Mouse (Mus musculus) heart, postnatal 10 days (tissue): ENCODE measurements around the gene Pde4d. TPM values are rescaled to one million over a fixed set of nuclear protein-coding genes. Genes with fewer than 3 reads are reported as not detected.

Experiments
- DNase-seq, 2 experiments: peaks; one replicate each; pipeline ENCODE4 v3.0.0; 2021
- intact Hi-C: fragments of 180-260 bp; cut with DNase I; formaldehyde crosslinking; loops from one replicate; pipeline ENCODE4 v1.15.1; 2025
- total RNA-seq, 2 experiments: library from RNA; stranded (reverse); gene quantifications; 2 replicates each; pipeline ENCODE4 v1.2.3; 2021

The Pde4d gene
- total RNA-seq, 2 experiments from 2014 or later: 42.0 to 50.9 TPM

DNA sequence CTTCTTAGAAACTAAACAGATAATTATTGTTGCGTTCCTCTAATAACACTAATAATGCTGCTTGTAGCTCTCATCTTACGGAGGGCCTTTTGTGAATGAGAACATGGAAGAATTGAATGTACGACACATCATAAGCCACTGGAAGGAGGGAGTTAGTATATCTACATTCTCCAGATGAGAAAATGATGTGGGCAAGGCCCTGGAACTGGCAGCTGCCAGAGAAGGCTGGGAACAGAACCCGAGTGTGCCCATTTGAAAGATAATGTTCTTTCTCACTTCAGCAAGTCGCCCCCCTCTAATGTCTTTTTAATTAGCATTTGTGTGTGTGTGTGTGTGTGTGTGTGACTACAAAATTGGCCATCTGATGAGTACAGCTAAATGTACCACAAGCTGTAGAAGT lies 1240.8 kb downstream of the Pde4d start:
- DNase-seq: no peak
- intact Hi-C loops: no loop called here

DNA sequence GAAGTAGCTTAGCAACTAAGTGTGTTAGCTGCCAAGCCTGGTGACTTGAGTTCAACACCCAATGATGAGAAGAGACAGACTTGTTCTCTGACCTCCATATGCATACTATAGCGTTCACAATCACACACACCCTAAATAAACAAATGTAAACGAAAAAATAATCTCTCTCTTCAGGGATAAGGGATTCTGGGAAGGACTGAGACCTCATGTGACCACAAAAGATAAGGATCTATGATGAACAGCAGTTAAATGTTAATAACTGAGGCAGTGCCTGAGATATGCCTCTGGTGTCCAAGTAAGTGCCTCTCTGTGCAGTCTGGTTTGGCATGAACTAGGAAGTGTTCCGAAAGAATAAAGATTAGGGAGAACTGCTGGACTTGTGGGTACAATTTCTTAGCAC lies 1243.1 kb downstream of the Pde4d start:
- DNase-seq: no peak
- intact Hi-C loops: no loop called here

DNA sequence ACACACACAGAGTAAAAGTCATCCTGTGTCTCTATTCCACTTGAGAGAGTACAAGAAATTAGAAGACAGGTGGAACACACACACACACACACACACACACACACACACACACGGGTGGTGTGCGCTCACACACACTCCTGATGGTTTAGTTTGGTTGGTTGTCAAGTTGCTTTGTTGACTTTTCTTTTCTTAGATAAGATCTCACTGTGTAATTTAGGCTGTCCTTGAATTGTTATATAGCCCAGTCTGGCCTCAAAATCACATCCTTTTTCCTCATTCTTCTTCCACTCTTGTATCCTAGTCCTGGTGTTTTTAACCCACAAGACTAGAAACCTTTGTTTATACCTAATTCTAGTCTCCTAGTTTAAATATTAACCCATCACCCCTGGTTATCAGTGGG lies 1244.0 kb downstream of the Pde4d start:
- intact Hi-C loops: no loop called here
- DNase-seq: no peak

DNA sequence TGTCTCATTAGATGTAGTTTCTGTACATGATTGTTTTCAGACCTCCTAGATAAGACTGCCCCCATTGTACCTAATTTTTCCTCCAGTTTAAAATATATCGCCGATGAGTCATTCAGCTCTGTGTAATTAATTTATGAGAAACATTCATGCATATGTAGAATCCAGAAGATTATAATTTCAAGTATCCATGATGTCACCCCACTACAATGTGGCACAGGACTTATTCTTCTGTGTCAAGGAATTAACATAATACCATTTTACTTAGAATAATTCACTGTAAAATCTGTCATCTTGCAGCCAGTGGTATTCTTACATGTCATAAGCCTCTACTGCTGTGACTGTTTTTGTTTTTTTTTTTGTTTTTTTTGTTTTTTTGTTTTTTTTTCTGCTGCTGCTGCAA lies 1244.5 kb downstream of the Pde4d start:
- no peak for DNase-seq
- intact Hi-C loops: no loop called here

DNA sequence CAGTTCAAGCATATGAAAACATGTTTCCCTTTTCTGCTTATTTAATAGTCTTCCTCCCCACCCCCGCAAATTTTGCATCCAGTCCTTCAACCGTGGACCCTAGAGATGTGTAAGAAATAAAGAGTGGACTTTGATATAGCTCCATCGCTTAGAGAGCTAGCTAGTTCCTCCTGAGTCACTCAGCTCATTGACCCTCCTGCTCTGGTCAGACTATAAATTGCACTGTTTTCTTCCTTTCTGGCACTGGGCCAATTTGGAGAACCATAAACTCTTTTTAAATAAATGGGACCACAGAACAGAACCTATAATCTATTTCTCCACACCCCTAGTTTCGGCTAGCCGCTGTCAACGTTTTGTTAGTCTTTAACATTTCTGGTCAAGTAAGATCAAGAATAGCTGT lies 1245.3 kb downstream of the Pde4d start:
- intact Hi-C loops: no loop called here
- no peak for DNase-seq

DNA sequence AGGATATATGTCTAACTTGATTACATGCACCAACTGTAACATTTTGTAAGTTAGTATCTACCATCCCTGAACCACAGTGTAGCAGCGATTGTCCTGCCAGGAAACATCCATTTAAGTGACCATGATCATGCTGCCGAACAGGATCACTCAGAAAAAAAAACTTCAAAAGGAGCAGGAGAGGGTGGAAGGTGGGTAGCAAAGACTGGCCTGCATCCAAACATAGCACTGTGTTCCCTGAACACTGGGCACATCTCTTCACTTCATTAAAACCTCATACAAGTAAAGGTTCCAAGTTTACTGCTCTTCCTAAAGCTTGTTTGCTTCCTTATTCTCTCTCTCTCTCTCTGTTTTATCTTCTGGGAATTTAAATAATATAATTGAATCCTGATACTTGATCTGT lies 1256.4 kb downstream of the Pde4d start:
- no peak for DNase-seq
- intact Hi-C loops: no loop called here

DNA sequence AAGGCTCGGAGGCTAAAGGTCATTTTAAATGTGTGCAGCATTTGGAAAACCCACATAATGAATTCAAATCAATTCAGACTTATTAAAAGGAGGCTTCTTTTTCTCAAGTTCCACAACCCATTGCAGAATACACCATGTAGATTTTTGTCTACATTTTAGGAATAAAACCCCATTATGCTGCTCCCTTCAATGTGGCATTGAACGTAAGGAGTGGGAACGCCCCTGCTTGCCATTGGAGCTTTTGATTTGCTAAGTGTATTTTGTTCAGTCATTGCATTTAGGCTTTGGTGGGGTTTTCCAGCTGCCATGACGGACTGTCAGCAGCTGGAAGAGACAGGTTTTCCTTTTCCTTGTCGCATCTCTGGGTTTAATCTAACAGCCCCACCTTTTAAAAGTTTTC lies 1256.8 kb downstream of the Pde4d start:
- no peak for DNase-seq
- intact Hi-C loops: no loop called here

DNA sequence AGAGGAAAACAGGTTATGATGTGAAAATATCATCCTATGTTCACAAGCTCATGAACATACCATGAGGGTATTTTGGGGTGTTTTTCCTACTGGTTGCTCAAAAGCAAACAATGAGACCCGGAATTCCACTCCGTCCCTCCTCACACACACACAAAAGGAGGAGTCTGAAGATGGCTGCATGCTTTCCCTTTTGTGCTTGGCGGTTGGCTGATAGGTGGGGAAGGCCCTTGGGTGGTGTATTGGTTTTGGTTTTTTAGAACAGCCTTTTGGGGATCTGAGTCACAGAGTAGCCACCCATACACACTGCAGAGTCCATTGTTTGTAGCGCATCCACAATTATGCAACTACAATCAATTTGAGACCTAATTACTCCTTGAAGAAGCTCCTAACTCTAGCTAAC lies 1257.4 kb downstream of the Pde4d start:
- intact Hi-C loops: no loop called here
- no peak for DNase-seq

DNA sequence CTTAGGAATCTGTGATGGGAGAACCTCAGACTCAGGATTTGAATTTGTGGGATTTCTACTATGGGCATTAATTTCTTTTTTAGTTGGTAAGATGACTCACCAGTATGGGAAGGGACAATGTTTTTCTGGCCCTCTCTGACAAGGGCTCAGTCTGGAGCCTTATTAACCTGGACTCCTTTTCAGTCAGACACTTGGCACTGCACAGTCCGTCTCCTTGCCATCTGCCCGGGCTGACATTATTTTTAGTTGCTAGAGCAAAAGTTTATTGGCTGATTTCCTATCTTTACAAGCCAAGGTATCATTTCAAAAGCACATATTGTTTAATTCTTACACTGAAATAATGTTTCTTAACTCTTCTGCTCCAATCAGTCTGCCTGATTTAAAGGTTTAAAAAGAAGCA lies 1258.6 kb downstream of the Pde4d start:
- DNase-seq: no peak
- intact Hi-C loops: no loop called here

DNA sequence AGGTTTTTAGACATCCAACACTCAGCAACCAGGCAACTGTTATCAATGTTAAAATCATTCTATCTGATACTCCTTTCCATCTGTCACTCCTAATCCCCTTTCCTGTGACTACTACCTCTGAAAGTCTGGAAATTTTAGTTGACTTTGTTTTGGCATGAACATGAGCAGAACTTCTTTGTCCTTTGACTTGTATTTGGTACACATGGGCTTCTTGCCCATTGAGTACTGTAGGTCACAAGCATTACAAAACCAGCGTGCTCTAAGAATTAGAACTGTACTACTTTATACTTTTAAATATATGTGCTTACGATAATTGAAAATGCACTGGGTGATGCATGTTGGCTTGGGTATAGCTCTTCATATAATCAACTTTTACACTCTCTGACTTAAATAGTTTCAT lies 1264.8 kb downstream of the Pde4d start:
- intact Hi-C loops: no loop called here
- no peak for DNase-seq

DNA sequence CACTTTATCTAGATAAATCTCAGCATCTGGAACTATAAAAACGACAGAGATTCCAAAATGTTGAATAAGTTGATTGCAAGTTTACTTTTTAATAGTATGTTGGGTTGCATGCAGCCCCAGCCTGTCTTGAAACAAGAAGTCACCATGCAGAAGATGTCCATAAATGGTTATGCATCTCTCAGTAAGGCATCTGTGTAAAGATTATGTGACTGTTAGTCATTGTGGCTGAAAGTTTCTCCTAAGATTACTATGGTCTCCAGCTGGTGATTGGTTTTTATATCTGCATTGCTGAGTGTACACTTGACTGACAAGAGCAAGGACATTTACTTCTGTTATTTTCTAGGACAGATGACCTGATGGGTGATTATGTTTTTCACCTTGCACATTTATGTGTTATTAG lies 1265.6 kb downstream of the Pde4d start:
- intact Hi-C loops: no loop called here

DNA sequence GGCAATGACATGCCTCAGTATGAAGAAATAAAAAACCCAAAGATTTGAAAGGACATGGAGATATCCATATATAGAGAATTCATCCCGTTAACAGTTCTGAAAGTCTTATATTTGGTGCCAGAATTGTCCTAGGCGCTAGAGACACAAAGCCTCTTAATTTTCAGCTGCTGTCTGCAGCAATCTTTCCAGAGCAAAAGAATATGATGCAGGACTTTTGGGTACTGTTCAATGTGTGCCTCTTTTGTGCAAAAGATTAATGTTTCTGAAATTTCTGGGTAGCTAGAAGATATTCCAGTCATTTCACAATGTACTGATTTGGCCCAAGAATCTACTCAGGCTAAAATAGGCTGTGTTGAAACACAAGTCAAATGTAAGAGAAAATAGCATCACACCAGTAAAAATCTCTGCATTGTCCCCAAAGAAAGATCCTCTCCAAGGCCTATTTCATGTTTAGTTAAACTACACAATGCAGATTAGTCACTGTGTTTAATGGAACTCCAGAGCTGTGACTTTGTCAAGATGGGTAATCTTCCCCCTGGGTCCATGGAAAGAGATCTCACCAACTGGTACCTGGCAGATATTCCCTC lies 1270.5 kb downstream of the Pde4d start:
- no peak for DNase-seq
- intact Hi-C loops: no loop called here

More for the DNA sequence above, 1265.6 kb downstream of the Pde4d start:
- DNase-seq: no peak

DNA sequence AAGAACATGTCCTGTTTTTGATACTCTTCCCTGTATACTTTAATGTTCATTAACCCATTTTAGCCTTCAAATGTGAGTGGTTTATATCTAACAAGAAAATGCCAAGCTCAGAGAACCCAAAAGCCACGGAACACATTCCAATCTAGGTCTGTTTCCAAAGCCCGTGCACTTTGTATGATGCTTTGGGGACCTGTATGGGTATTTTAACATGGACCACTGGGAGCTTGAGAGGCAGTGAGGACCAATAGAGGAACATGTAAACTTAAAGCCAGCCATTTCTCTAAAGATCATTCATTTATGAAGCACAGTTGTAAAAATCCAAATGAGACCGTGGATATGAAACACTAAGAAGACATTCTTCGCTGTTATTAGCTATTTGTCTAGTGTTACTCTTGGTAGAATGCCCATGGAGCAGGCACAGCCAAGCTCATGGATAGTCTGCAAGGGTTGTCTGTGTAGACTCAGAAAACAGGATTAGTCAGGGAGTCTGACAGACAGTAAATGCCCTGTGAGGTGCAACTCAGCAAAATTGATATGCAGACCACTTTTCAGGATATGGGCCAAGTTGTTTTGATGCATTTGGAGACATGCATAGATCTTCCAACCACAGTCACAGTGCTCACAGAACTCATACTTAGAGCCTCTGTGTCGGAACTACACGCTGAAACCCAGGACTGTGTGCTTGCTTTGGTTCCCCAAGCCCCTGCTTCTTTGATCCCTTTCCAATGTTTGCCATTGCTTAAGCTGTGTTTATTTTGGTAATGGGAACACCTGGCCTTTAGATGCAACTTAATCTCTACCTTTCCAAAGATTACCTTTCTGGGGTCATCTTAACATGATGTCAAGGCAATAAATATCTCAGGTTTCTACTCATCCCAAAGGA lies 1272.7 kb downstream of the Pde4d start:
- peak in 1 of 2 experiments; percentile 6 for DNase-seq
- intact Hi-C loops: no loop called here

DNA sequence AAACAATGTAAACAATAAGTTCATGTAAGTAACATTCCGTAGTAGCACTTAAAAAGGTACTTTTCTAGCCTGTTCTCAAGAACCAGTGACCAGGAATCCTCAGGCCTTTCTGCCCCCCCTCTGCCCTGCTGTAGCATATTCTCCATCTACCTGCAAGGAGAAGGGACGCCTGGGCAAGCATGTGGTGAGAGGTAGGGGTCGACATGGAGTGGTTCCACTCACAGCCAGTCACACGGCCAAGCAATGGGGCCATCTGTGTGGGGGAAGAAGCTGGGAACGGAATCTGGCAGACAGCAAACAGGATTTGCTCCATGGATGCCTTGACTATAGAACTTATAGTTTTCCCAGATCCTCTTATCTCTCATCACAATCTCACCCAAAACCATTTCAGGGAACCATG lies 1277.6 kb downstream of the Pde4d start:
- DNase-seq: no peak
- intact Hi-C loops: no loop called here

DNA sequence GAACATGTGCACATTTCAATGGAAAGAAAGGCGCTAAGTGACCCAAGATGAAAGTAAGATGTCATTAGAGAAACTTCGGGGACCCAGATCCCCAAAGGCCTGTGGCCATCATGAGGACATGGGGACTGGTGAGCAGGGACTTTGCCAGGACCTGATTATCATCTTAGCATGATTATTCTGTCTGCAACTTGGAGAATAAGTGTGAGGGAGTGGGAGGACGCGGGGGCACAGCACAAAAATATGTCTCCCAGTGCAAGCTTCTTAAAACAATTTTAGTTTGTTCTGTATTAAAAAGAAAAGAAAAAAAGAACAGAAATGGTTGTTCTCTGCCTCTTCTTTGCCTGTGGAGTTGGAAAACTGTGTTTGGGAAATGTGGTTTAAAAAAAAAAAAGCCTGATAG lies 1279.9 kb downstream of the Pde4d start:
- intact Hi-C loops: loop anchor here (10.0 kb wide), 2 partner anchors 385 to 495 kb away; no protein-coding TSS in a partner anchor
- DNase-seq: no peak

DNA sequence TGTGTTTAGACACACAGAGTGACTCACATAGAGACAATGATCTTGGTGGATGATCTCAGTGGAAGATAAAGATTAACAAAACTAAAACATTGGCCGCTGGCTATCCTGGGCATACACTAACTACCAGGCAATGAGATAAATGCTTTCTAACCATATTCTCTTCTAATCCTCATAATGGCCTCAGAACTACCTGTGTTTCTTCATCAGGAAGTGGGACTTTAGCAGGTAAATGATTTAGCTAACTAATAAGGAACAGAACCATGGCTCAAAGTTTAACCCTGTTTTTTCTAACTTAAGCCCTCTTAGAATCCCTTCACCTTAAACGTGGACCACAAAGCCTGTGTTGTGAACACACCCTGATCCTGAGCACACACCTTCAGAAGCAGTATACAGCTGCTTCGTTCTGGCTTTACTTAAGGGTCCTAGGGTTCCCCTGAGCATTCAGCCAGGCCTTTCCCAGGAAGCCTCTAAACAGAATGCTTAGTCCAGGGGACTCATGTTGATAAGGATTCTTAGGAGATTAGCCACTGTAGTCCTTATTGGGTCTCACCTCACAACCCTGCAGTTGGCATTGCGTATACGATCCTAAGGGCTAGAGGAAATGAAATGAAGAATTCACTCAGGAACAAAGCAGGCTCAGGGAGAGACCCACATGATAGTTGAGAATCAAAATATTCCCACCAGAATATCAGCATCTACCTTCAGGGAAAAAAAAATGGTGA lies 1283.1 kb downstream of the Pde4d start:
- no peak for DNase-seq
- intact Hi-C loops: loop anchor here (10.0 kb wide), 2 partner anchors 388 to 498 kb away; no protein-coding TSS in a partner anchor

DNA sequence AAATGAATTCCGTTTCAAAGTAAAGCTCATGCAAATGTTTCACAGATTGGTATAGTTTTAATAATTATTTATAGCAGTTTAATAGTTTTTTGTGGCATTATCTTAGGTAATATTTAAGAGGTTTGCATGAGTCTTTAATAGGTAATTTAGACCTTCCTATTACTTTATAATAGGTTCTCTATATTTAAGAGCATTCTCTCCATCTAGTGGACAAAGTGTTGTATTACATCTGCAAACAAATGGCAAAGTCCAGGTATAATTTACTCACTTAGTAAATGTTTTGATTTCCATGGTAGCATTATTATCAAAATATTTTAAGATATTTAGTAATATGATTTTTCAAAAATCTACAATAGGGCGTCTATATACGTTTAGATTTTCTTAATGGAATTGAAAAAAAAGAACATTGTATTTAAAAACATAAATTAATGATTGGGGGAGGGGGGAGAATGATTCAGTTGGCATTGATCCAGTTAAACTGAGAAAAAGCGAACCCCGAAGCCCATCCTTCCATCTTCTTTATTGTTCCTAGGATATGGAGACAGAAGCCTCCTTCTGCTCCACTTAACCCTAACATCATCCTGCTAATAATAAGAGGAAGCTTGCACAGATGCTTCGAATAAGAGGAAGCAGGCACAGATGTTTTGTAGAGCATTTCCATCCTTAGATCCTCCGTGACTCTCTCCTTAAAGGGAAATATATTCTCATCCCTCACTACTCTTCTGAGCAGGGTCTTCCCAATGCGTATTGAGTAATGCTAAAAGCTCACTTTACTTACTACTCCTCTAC lies 1286.7 kb downstream of the Pde4d start:
- intact Hi-C loops: loop anchor here (1.0 to 10.0 kb wide), 4 partner anchors 120 to 502 kb away; no protein-coding TSS in a partner anchor
- DNase-seq: no peak

DNA sequence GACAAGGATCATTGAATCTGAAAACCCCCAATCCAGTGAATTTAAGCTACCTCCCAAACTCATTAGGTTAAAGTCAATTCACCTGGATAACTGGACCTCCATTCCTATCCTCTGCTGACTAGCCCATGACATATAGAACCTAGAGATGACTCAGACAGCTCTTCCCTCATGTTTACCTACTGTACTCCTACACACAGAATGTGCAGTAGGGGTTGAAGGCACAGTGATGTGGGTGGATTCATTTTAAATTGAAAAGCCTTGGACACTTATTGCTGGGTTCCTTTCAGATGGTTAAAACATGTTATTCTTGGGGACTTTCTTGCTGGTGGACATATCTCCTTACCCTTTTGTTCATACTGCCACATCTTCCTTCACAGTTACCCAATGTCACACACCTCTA lies 1296.7 kb downstream of the Pde4d start:
- intact Hi-C loops: no loop called here
- no peak for DNase-seq

DNA sequence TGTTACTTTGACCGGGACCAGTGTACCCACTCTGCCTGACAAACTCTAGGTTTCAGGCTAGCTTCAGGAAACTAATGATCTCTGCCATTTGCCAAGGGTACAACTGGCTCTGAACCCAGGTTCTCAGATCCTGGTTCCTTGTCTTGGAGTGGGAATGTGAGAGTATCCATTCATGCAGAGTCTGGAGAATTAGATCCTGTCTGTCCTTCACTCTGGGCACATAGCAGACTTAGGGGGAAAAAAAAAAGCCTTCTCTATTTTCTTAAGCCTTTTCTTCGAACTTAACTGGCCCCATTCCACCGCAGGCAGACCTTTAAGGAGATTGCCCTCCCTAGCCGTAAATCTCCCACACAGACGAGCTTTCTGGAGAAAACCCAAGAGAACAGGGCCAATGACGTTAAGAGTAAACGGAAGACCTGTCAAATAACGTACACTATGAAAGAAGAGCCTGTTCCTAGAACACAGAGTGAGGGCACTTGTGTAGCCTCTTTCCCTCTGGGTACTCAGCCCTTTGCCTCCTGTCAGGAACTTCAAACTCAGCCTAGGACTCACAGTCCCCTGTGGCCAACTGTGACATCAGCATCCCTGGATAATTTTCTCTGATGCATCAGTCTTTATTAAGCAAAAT lies 1302.6 kb downstream of the Pde4d start:
- no peak for DNase-seq
- intact Hi-C loops: no loop called here

DNA sequence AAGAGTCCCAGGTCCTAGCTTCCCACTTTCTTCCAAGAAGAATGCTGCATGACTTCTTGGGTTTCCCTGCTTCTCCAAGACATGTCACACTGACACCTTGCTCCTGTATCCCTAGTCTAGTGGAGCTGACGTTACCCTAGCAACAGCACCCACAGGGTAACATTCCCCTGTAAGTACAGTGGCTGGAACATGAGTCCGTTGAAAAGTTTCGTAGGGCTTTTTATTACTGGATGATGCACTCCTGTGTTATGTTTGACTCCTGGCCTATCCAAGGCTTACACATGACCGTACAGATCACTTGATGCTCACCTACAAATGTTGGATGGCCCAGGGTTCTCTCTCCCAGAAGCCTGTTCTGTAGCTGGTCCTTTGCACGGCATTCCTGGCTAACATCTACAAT lies 1307.1 kb downstream of the Pde4d start:
- intact Hi-C loops: loop anchor here (5.0 kb wide), 3 partner anchors 140 to 415 kb away; no protein-coding TSS in a partner anchor
- DNase-seq: no peak
